Mouse (Mus musculus) erythroblast, embryonic 14.5 days (primary cell): Measurements from ENCODE around the gene Hfe.
A peak's percentile ranks its signal among the peaks of the same experiment; 100 is the strongest.

Source experiments
- GATA1 ChIP-seq: IDR thresholded peaks from 2 replicates; pipeline ENCODE4 v1.6.1; 2012; ENCODE audit warnings: low read length, inconsistent platforms, mixed read lengths
- TAL1 ChIP-seq: IDR thresholded peaks from 3 replicates; pipeline ENCODE4 v1.6.1; 2012; ENCODE audit warnings: low read length, inconsistent platforms, mixed read lengths

GRCm38 (mm10) chr13:23745381-23746161, 34.9 kb upstream of the Hfe start, which contains the start of gene Hist1h3c:
- TF ChIP-seq GATA1, result peak; percentile 24; the same call in 1 of the 2 replicates
- TF ChIP-seq TAL1, result no peak
